Mouse (Mus musculus) kidney, embryonic 14.5 days (tissue): ENCODE measurements around the gene Rras2. TPM values are rescaled to one million over a fixed set of nuclear protein-coding genes. Genes with fewer than 3 reads are reported as not detected.

Source experiments
- ATAC-seq: fragments of 200-750 bp; cut with Nextera tagmentation; 2 replicates; pipeline ENCODE4 v1.8.0; 2017; ENCODE audit warnings: moderate number of reproducible peaks, mild to moderate bottlenecking, moderate TSS enrichment, moderate library complexity; ENCODE audit not compliant: low FRiP score, low TSS enrichment
- H3K27ac ChIP-seq: fragments of 300-500 bp; sonication (generic); 2 replicates; pipeline ENCODE4 v1.5.1; 2014; ENCODE audit warnings: low read depth, mild to moderate bottlenecking, low read length, moderate library complexity, mixed read lengths
- H3K27me3 ChIP-seq: fragments of 300-500 bp; sonication (generic); 2 replicates; pipeline ENCODE4 v1.6.1; 2014; ENCODE audit warnings: mild to moderate bottlenecking, low read length; ENCODE audit not compliant: control insufficient read depth, insufficient read depth
- H3K36me3 ChIP-seq: fragments of 300-500 bp; sonication (generic); 2 replicates; pipeline ENCODE4 v1.6.1; 2014; ENCODE audit warnings: low read length, mixed read lengths; ENCODE audit not compliant: control insufficient read depth, insufficient read depth
- H3K4me1 ChIP-seq: fragments of 300-500 bp; sonication (generic); 2 replicates; pipeline ENCODE4 v1.6.1; 2014; ENCODE audit warnings: low read length, mixed read lengths; ENCODE audit not compliant: control insufficient read depth, insufficient read depth
- H3K4me2 ChIP-seq: fragments of 300-500 bp; sonication (generic); replicated peaks from 2 replicates; pipeline ENCODE4 v1.6.1; 2014; ENCODE audit warnings: low read depth, mild to moderate bottlenecking, low read length
- H3K4me3 ChIP-seq: fragments of 300-500 bp; sonication (generic); 2 replicates; pipeline ENCODE4 v1.5.1; 2014; ENCODE audit warnings: mild to moderate bottlenecking, low read length
- H3K9ac ChIP-seq: fragments of 300-500 bp; sonication (generic); 2 replicates; pipeline ENCODE4 v1.6.1; 2014; ENCODE audit warnings: low read depth, mild to moderate bottlenecking, low read length, moderate library complexity
- H3K9me3 ChIP-seq: fragments of 300-500 bp; sonication (generic); 2 replicates; pipeline ENCODE4 v1.6.1; 2016; ENCODE audit warnings: low read length; ENCODE audit not compliant: control insufficient read depth
- WGBS: fragments of 180-500 bp; shearing (Covaris S2); extraction: QIAGEN DNeasy Blood & Tissue Kit; methylation state at CpG from one replicate; pipeline ENCODE4 v1.1.7; 2014; 5-methylcytosine and 5-hydroxymethylcytosine counted together
- polyA plus RNA-seq: library from polyadenylated mRNA; unstranded; fragments of >200 nt; fragmentation: Nextera tagmentation; extraction: Ambion mirVana; gene quantifications from 2 replicates; pipeline ENCODE4 v1.2.1, GENCODE M21; 2014

The Rras2 gene
- polyA plus RNA-seq, 1 experiment from 2014 or later = 46.4 TPM

- no peak overlapping the region for H3K4me2 ChIP-seq
- H3K9ac ChIP-seq = no peak overlapping the region
- no peaks in the 10 kb centered on the region for H3K36me3 ChIP-seq
- no peaks in the 10 kb centered on the region for H3K4me1 ChIP-seq
- no peaks in the 10 kb centered on the region for H3K27me3 ChIP-seq
- no peak for ATAC-seq
- H3K9me3 ChIP-seq = no peaks in the 10 kb centered on the region
- 74% methylated on average over 3 of the region's 3 CpGs for WGBS
- H3K4me3 ChIP-seq = no peak overlapping the region
- no peak overlapping the region for H3K27ac ChIP-seq
Observed at GRCm38 (mm10) chr7:114018861-114019260, 98.7 kb downstream of the Rras2 start.

- Histone ChIP-seq H3K36me3 (no peaks in the 10 kb centered on the region), H3K4me2 (no peak overlapping the region), H3K27me3 (no peaks in the 10 kb centered on the region), H3K27ac (no peak overlapping the region), H3K4me3 (no peak overlapping the region), H3K9ac (no peak overlapping the region), H3K4me1 (no peaks in the 10 kb centered on the region), H3K9me3 (no peaks in the 10 kb centered on the region)
- no peak for ATAC-seq
- WGBS = 83% methylated on average over 8 of the region's 8 CpGs
Observed at GRCm38 (mm10) chr7:114016001-114016949, 101.3 kb downstream of the Rras2 start.

- ATAC-seq = no peak
- H3K4me2 ChIP-seq = no peak overlapping the region
- H3K36me3 ChIP-seq = no peaks in the 10 kb centered on the region
- no peaks in the 10 kb centered on the region for H3K27me3 ChIP-seq
- no peak overlapping the region for H3K9ac ChIP-seq
- H3K4me1 ChIP-seq = no peaks in the 10 kb centered on the region
- no peak overlapping the region for H3K4me3 ChIP-seq
- H3K27ac ChIP-seq = no peak overlapping the region
- H3K9me3 ChIP-seq = no peaks in the 10 kb centered on the region
- 55% methylated on average over 9 of the region's 9 CpGs for WGBS
Observed at GRCm38 (mm10) chr7:114011726-114012443, 105.7 kb downstream of the Rras2 start.

GRCm38 (mm10) chr7:114007565-114007964 lies 110.0 kb downstream of the Rras2 start:
- WGBS = 75% methylated on average over 5 of the region's 5 CpGs
- Histone ChIP-seq H3K4me3 (no peak overlapping the region), H3K4me2 (no peak overlapping the region), H3K4me1 (no peaks in the 10 kb centered on the region), H3K9ac (no peak overlapping the region), H3K27ac (no peak overlapping the region), H3K27me3 (0 out of 2 replicates have a peak, but pooled peaks cover 4% of the 10 kb centered on the region), H3K36me3 (no peaks in the 10 kb centered on the region), H3K9me3 (no peaks in the 10 kb centered on the region)
- no peak for ATAC-seq

- H3K4me3 ChIP-seq = no peak overlapping the region
- ATAC-seq = no peak
- no peaks in the 10 kb centered on the region for H3K4me1 ChIP-seq
- H3K27me3 ChIP-seq = 0 out of 2 replicates have a peak, but pooled peaks cover 4% of the 10 kb centered on the region
- WGBS = 89% methylated on average over 8 of the region's 8 CpGs
- H3K4me2 ChIP-seq = no peak overlapping the region
- no peaks in the 10 kb centered on the region for H3K36me3 ChIP-seq
- no peak overlapping the region for H3K27ac ChIP-seq
- H3K9ac ChIP-seq = no peak overlapping the region
- H3K9me3 ChIP-seq = no peaks in the 10 kb centered on the region
Observed at GRCm38 (mm10) chr7:114006456-114006855, 111.1 kb downstream of the Rras2 start.

- Histone ChIP-seq H3K36me3 (no peaks in the 10 kb centered on the region), H3K4me3 (no peak overlapping the region), H3K4me1 (no peaks in the 10 kb centered on the region), H3K9me3 (no peaks in the 10 kb centered on the region), H3K27ac (no peak overlapping the region), H3K9ac (no peak overlapping the region), H3K4me2 (no peak overlapping the region), H3K27me3 (0 out of 2 replicates have a peak, but pooled peaks cover 4% of the 10 kb centered on the region)
- ATAC-seq = no peak
- WGBS = 69% methylated on average over 5 of the region's 5 CpGs
Observed at GRCm38 (mm10) chr7:114005499-114005898, 112.1 kb downstream of the Rras2 start.

- Histone ChIP-seq H3K27ac (no peak overlapping the region), H3K36me3 (no peaks in the 10 kb centered on the region), H3K9me3 (no peaks in the 10 kb centered on the region), H3K4me1 (no peaks in the 10 kb centered on the region), H3K27me3 (0 out of 2 replicates have a peak, but pooled peaks cover 4% of the 10 kb centered on the region), H3K4me2 (no peak overlapping the region), H3K4me3 (no peak overlapping the region), H3K9ac (no peak overlapping the region)
- 18% methylated on average over 5 of the region's 5 CpGs for WGBS
- no peak for ATAC-seq
Observed at GRCm38 (mm10) chr7:114004171-114004570, 113.4 kb downstream of the Rras2 start.

- 69% methylated on average over 7 of the region's 7 CpGs for WGBS
- Histone ChIP-seq H3K4me3 (no peak overlapping the region), H3K9ac (no peak overlapping the region), H3K9me3 (no peaks in the 10 kb centered on the region), H3K27me3 (no peaks in the 10 kb centered on the region), H3K4me2 (no peak overlapping the region), H3K27ac (no peak overlapping the region), H3K4me1 (no peaks in the 10 kb centered on the region), H3K36me3 (no peaks in the 10 kb centered on the region)
- no peak for ATAC-seq
Observed at GRCm38 (mm10) chr7:113997675-113998354, 119.8 kb downstream of the Rras2 start.
